Mouse (Mus musculus) olfactory bulb, adult 2 months (tissue): ENCODE results near the gene Spred3. TPM values are rescaled to one million over a fixed set of nuclear protein-coding genes. Genes with fewer than 3 reads are reported as not detected.
"Not testable (repeated sequence)": the region's sequence is repeated elsewhere in the genome, so short reads cannot be mapped to it uniquely, and the experiment has no call there.

ENCODE experiments used
- H3K27ac ChIP-seq: fragments of 200-500 bp; 2 replicates; pipeline ENCODE4 v1.5.1; 2012; ENCODE audit warnings: low read depth, low read length; ENCODE audit not compliant: insufficient read depth
- H3K4me1 ChIP-seq: fragments of 200-500 bp; 2 replicates; pipeline ENCODE4 v1.6.1; 2012; ENCODE audit warnings: low read length; ENCODE audit not compliant: control insufficient read depth, insufficient read depth
- H3K4me3 ChIP-seq: fragments of 200-500 bp; 2 replicates; pipeline ENCODE4 v1.5.1; 2012; ENCODE audit warnings: mild to moderate bottlenecking, low read depth, low read length, moderate library complexity; ENCODE audit not compliant: insufficient read depth
- CTCF ChIP-seq: fragments of 200-500 bp; IDR thresholded peaks from 2 replicates; pipeline ENCODE4 v1.5.1; 2012; ENCODE audit warnings: low read depth, mild to moderate bottlenecking, low read length, moderate library complexity; ENCODE audit not compliant: insufficient read depth
- POLR2A ChIP-seq: fragments of 200-500 bp; IDR thresholded peaks from 2 replicates; pipeline ENCODE4 v1.6.1; 2012; ENCODE audit warnings: mild to moderate bottlenecking, low read depth, low read length, moderate library complexity; ENCODE audit not compliant: insufficient read depth
- WGBS: fragments of 180-500 bp; shearing (Covaris S2); methylation state at CpG from one replicate; pipeline ENCODE4 v1.1.7; 2018; 5-methylcytosine and 5-hydroxymethylcytosine counted together
- polyA plus RNA-seq: library from polyadenylated mRNA; stranded (reverse); fragments of >200 nt; gene quantifications from 2 replicates; pipeline ENCODE4 v1.2.4, GENCODE M21; 2012; ENCODE audit warnings: low replicate concordance; ENCODE audit not compliant: missing spikeins, insufficient read depth, insufficient read length

Spred3 gene
- polyA plus RNA-seq, 1 experiment = not detected

- Histone ChIP-seq H3K4me3 (no peak overlapping the region), H3K4me1 (peaks cover 17% of the 10 kb centered on the region), H3K27ac (no peak overlapping the region)
- WGBS = 97% methylated on average over 14 of the region's 14 CpGs
- TF ChIP-seq POLR2A (no peak), CTCF (no peak)
Measured at GRCm38 (mm10) chr7:29154018-29154720, 16.0 kb downstream of the Spred3 start.

- no peak for TF ChIP-seq CTCF
- TF ChIP-seq POLR2A = no peak
- H3K4me1 ChIP-seq = peaks cover 16% of the 10 kb centered on the region
- WGBS = 50% methylated on average over 10 of the region's 10 CpGs
- no peak overlapping the region for H3K4me3 ChIP-seq
- H3K27ac ChIP-seq = no peak overlapping the region
Measured at GRCm38 (mm10) chr7:29151486-29151885, 18.7 kb downstream of the Spred3 start.

- WGBS = 95% methylated on average over 15 of the region's 15 CpGs
- Histone ChIP-seq H3K27ac (no peak overlapping the region), H3K4me1 (peaks cover 6% of the 10 kb centered on the region; the same call in 1 of the 2 replicates), H3K4me3 (no peak overlapping the region)
- TF ChIP-seq POLR2A (no peak), CTCF (no peak)
Measured at GRCm38 (mm10) chr7:29148771-29149170, 21.4 kb downstream of the Spred3 start.

- no peak for TF ChIP-seq POLR2A
- no peak for TF ChIP-seq CTCF
- Histone ChIP-seq H3K4me1 (peaks cover 6% of the 10 kb centered on the region; the same call in 1 of the 2 replicates), H3K27ac (no peak overlapping the region), H3K4me3 (no peak overlapping the region)
- WGBS = 92% methylated on average over 7 of the region's 7 CpGs
Measured at GRCm38 (mm10) chr7:29146625-29147367, 23.4 kb downstream of the Spred3 start.

- WGBS = 96% methylated on average over 4 of the region's 4 CpGs
- no peak for TF ChIP-seq CTCF
- TF ChIP-seq POLR2A = no peak
- no peaks in the 10 kb centered on the region for H3K4me1 ChIP-seq
- H3K4me3 ChIP-seq = no peak overlapping the region
- H3K27ac ChIP-seq = no peak overlapping the region
Measured at GRCm38 (mm10) chr7:29144006-29144405, 26.2 kb downstream of the Spred3 start.

GRCm38 (mm10) chr7:29141416-29141815 is 28.8 kb downstream of the Spred3 start:
- 88% methylated on average over 8 of the region's 8 CpGs for WGBS
- H3K27ac ChIP-seq = no peak overlapping the region
- H3K4me1 ChIP-seq = no peaks in the 10 kb centered on the region
- H3K4me3 ChIP-seq = no peak overlapping the region
- TF ChIP-seq CTCF (no peak), POLR2A (no peak)

- WGBS = 91% methylated on average over 3 of the region's 4 CpGs
- not testable (repeated sequence) for H3K27ac ChIP-seq, H3K4me3 ChIP-seq, H3K4me1 ChIP-seq
Measured at GRCm38 (mm10) chr7:29139237-29139636, 31.0 kb downstream of the Spred3 start.

GRCm38 (mm10) chr7:29137429-29137828 is 32.8 kb downstream of the Spred3 start:
- Histone ChIP-seq H3K27ac (no peak overlapping the region), H3K4me3 (no peak overlapping the region)
- TF ChIP-seq CTCF (no peak), POLR2A (no peak)

GRCm38 (mm10) chr7:29134693-29135386 is 35.4 kb downstream of the Spred3 start, which contains the start of gene Rasgrp4:
Rasgrp4 (plus strand) TSS chr7:29134851.
- peaks cover 3% of the 10 kb centered on the region; the same call in 1 of the 2 replicates for H3K4me1 ChIP-seq
- TF ChIP-seq POLR2A = no peak
- no peak for TF ChIP-seq CTCF
- no peak within 1 kb of the TSS for H3K27ac ChIP-seq
- H3K4me3 ChIP-seq = no peak within 1 kb of the TSS
- 2% methylated on average over 19 of the region's 20 CpGs for WGBS

More at GRCm38 (mm10) chr7:29137429-29137828, 32.8 kb downstream of the Spred3 start:
- WGBS = 58% methylated on average over 16 of the region's 16 CpGs
- H3K4me1 ChIP-seq = peaks cover 3% of the 10 kb centered on the region; the same call in 1 of the 2 replicates
